Mouse (Mus musculus) brain, embryonic 14.5 days (tissue): ENCODE results near the gene Acox1.

Source experiments
- CTCF ChIP-seq: fragments of 200-500 bp; IDR thresholded peaks from 2 replicates; pipeline ENCODE4 v1.5.1; 2012; ENCODE audit warnings: inconsistent platforms, mild to moderate bottlenecking, moderate library complexity, borderline replicate concordance; ENCODE audit not compliant: insufficient read depth, insufficient read length; ENCODE audit errors: extremely low read depth
- POLR2A ChIP-seq: fragments of 200-500 bp; IDR thresholded peaks from 2 replicates; pipeline ENCODE4 v1.6.1; 2012; ENCODE audit warnings: mild to moderate bottlenecking, inconsistent platforms, borderline replicate concordance; ENCODE audit not compliant: poor library complexity, insufficient read depth, insufficient read length, severe bottlenecking; ENCODE audit errors: extremely low read depth

DNA sequence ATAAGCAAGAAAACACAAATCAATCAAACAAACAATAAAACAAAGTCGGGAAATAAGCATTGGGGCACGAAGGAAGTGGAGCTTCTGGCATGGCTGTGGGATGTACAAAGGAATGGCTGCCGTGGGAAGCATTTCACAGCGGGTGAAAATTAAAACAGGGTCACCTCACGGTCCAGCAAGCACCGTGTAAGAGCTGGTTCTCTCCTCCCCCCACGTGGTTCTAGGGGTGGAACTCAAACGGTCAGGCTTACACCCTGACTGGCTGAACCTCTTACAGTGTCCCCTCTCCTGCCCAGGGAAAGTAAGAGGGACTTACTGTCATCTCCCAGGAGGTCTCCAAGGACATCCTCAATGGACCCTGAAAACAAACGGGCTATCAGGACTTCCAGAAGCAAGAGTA lies 35.8 kb downstream of the Acox1 start:
- TF ChIP-seq CTCF (no peak), POLR2A (no peak)
